Mouse (Mus musculus): Measurements from ENCODE around the gene Plekha5. TPM values are rescaled to one million over a fixed set of nuclear protein-coding genes. Genes with fewer than 3 reads are reported as not detected.

Plekha5 gene
- 26.4 and 30.2 TPM in 2 replicates for polyA plus RNA-seq (2015; fragmentation: Nextera tagmentation; extraction: Ambion mirVana)

GRCm38 (mm10) chr6:140423846-140424200, at the start of gene Plekha5:
Gene Plekha5 (plus strand): TSS chr6:140424054.

GRCm38 (mm10) chr6:140622391-140623225, 198.8 kb downstream of the Plekha5 start, which contains the start of gene Aebp2:
Gene Aebp2 (plus strand): TSS chr6:140622663.

Other genes starting within 250 kb of the Plekha5 start
- 7.3 and 8.0 TPM in 2 replicates for gene Aebp2, start 198.6 kb downstream of the Plekha5 start, polyA plus RNA-seq (2015; fragmentation: Nextera tagmentation; extraction: Ambion mirVana)